Mouse (Mus musculus): Measurements from ENCODE around the gene Rcan2.

- TF ChIP-seq CTCF (IDR thresholded peaks at IDR 0.05; ENCODE audit: extremely low read depth, insufficient read depth, low read length) (no peak), POLR2A (IDR thresholded peaks at IDR 0.05; ENCODE audit: extremely low read depth, insufficient read depth, low read length) (no peak)
Observed at GRCm38 (mm10) chr17:43848903-43849302, 47.8 kb downstream of the Rcan2 start.
